Mouse (Mus musculus) layer of hippocampus, adult 8-10 months (tissue): Measurements from ENCODE around the gene Itpa. TPM values are rescaled to one million over a fixed set of nuclear protein-coding genes. Genes with fewer than 3 reads are reported as not detected.
"Not testable (repeated sequence)": the region's sequence is repeated elsewhere in the genome, so short reads cannot be mapped to it uniquely, and the experiment has no call there.

Source experiments
- DNase-seq, 2 experiments: peaks; one replicate each; pipeline ENCODE4 v3.0.0; 2022; ENCODE audit warnings: low spot score in 2 of 2
- total RNA-seq, 4 experiments: library from RNA; stranded (reverse); gene quantifications; 2 replicates each; pipeline ENCODE4 v1.2.4; 2022

The Itpa gene
- total RNA-seq = 10 to 100 TPM; 32.1 to 36.0 (median 34.7) TPM

GRCm38 (mm10) chr2:130667559-130667958, at the start of gene Itpa:
Gene Itpa, plus strand, starts transcription at chr2:130667610.
- peak; percentile 81 to 86 for DNase-seq

- DNase-seq = no peak
Measured at GRCm38 (mm10) chr2:130618972-130619371, 48.4 kb upstream of the Itpa start.

- DNase-seq = no peak
Measured at GRCm38 (mm10) chr2:130628424-130628823, 39.0 kb upstream of the Itpa start.

- DNase-seq = no peak
Measured at GRCm38 (mm10) chr2:130629080-130629838, 38.2 kb upstream of the Itpa start.

GRCm38 (mm10) chr2:130629839-130630203, 37.6 kb upstream of the Itpa start, which contains the start of the genes Fastkd5 and Ubox5:
Gene Fastkd5, minus strand, starts transcription at chr2:130630027.
Gene Ubox5, minus strand, starts transcription at chr2:130630038.
- DNase-seq = peak; percentile 86 to 89

- DNase-seq = no peak
Measured at GRCm38 (mm10) chr2:130632416-130632815, 35.0 kb upstream of the Itpa start.

- DNase-seq = no peak
Measured at GRCm38 (mm10) chr2:130632887-130633675, 34.3 kb upstream of the Itpa start.

- no peak for DNase-seq
Measured at GRCm38 (mm10) chr2:130634006-130634738, 33.2 kb upstream of the Itpa start.

- no peak for DNase-seq
Measured at GRCm38 (mm10) chr2:130634739-130635411, 32.5 kb upstream of the Itpa start.

- DNase-seq = no peak
Measured at GRCm38 (mm10) chr2:130635847-130636246, 31.6 kb upstream of the Itpa start.

- DNase-seq = no peak
Measured at GRCm38 (mm10) chr2:130638101-130638611, 29.3 kb upstream of the Itpa start.

GRCm38 (mm10) chr2:130639276-130639675, 28.1 kb upstream of the Itpa start:
- DNase-seq = no peak

- no peak for DNase-seq
Measured at GRCm38 (mm10) chr2:130641351-130642025, 25.9 kb upstream of the Itpa start.

GRCm38 (mm10) chr2:130642197-130642660, 25.2 kb upstream of the Itpa start:
- DNase-seq = no peak

- peak; percentile 78 to 88 for DNase-seq
Measured at GRCm38 (mm10) chr2:130642684-130643369, 24.6 kb upstream of the Itpa start, which contains the start of gene Lzts3. Gene Lzts3, minus strand, starts transcription at chr2:130642803.

- DNase-seq = no peak
Measured at GRCm38 (mm10) chr2:130645198-130645597, 22.2 kb upstream of the Itpa start.

GRCm38 (mm10) chr2:130649028-130649427, 18.4 kb upstream of the Itpa start:
- DNase-seq = not testable (repeated sequence)

GRCm38 (mm10) chr2:130653303-130653702, 14.1 kb upstream of the Itpa start:
- DNase-seq = no peak

- DNase-seq = no peak
Measured at GRCm38 (mm10) chr2:130653760-130654159, 13.7 kb upstream of the Itpa start.
